Mouse (Mus musculus): ENCODE results near the gene Exoc4. TPM values are rescaled to one million over a fixed set of nuclear protein-coding genes. Genes with fewer than 3 reads are reported as not detected.

The Exoc4 gene
- total RNA-seq, 2 experiments from 2014 or later, result 87.6 to 90.9 TPM

- H3K27ac ChIP-seq, result peak overlapping the region; percentile 67
- no peak for DNase-seq (ENCODE audit: low spot score in 2 of 2)
- TF ChIP-seq CTCF (conservative IDR thresholded peaks at IDR 0.05), result no peak
- H3K4me3 ChIP-seq, result no peak overlapping the region
Measured at GRCm38 (mm10) chr6:33721166-33721565, 472.3 kb downstream of the Exoc4 start.

GRCm38 (mm10) chr6:33722811-33723210 is 473.9 kb downstream of the Exoc4 start:
- Histone ChIP-seq H3K27ac (0 out of 2 replicates have a peak overlapping the region, but pooled peaks have one; percentile 3), H3K4me3 (no peak overlapping the region)
- DNase-seq (ENCODE audit: low spot score in 2 of 2), result no peak
- TF ChIP-seq CTCF (conservative IDR thresholded peaks at IDR 0.05), result no peak

GRCm38 (mm10) chr6:33724596-33724995 is 475.7 kb downstream of the Exoc4 start:
- H3K4me3 ChIP-seq, result no peak overlapping the region
- peak overlapping the region; percentile 32 for H3K27ac ChIP-seq
- DNase-seq (ENCODE audit: low spot score in 2 of 2), result no peak
- no peak for TF ChIP-seq CTCF (conservative IDR thresholded peaks at IDR 0.05)

GRCm38 (mm10) chr6:33727271-33727670 is 478.4 kb downstream of the Exoc4 start:
- Histone ChIP-seq H3K4me3 (no peak overlapping the region), H3K27ac (no peak overlapping the region)
- DNase-seq (ENCODE audit: low spot score in 2 of 2), result no peak
- TF ChIP-seq CTCF (conservative IDR thresholded peaks at IDR 0.05), result no peak

- DNase-seq (ENCODE audit: low spot score in 2 of 2), result no peak
Measured at GRCm38 (mm10) chr6:33732214-33732613, 483.3 kb downstream of the Exoc4 start.

GRCm38 (mm10) chr6:33733602-33734001 is 484.7 kb downstream of the Exoc4 start:
- no peak for TF ChIP-seq CTCF (conservative IDR thresholded peaks at IDR 0.05)
- Histone ChIP-seq H3K27ac (peak overlapping the region; percentile 56; the same call in 1 of the 2 replicates), H3K4me3 (no peak overlapping the region)
- DNase-seq (ENCODE audit: low spot score in 2 of 2), result no peak

More at GRCm38 (mm10) chr6:33732214-33732613, 483.3 kb downstream of the Exoc4 start:
- no peak overlapping the region for H3K27ac ChIP-seq
- no peak overlapping the region for H3K4me3 ChIP-seq
- TF ChIP-seq CTCF (conservative IDR thresholded peaks at IDR 0.05), result no peak

GRCm38 (mm10) chr6:33734032-33734431 is 485.1 kb downstream of the Exoc4 start:
- H3K4me3 ChIP-seq, result no peak overlapping the region
- DNase-seq (ENCODE audit: low spot score in 2 of 2), result no peak
- TF ChIP-seq CTCF (conservative IDR thresholded peaks at IDR 0.05), result no peak
- H3K27ac ChIP-seq, result peak overlapping the region; percentile 56; the same call in 1 of the 2 replicates

GRCm38 (mm10) chr6:33738857-33739291 is 490.0 kb downstream of the Exoc4 start:
- DNase-seq (ENCODE audit: low spot score in 2 of 2), result no peak
- H3K4me3 ChIP-seq, result no peak overlapping the region
- H3K27ac ChIP-seq, result no peak overlapping the region
- TF ChIP-seq CTCF (conservative IDR thresholded peaks at IDR 0.05), result no peak

GRCm38 (mm10) chr6:33739304-33739703 is 490.4 kb downstream of the Exoc4 start:
- no peak for DNase-seq (ENCODE audit: low spot score in 2 of 2)
- 0 out of 2 replicates have a peak overlapping the region, but pooled peaks have one; percentile 15 for H3K27ac ChIP-seq
- H3K4me3 ChIP-seq, result no peak overlapping the region
- no peak for TF ChIP-seq CTCF (conservative IDR thresholded peaks at IDR 0.05)

GRCm38 (mm10) chr6:33755976-33756375 is 507.1 kb downstream of the Exoc4 start:
- Histone ChIP-seq H3K4me3 (no peak overlapping the region), H3K27ac (no peak overlapping the region)
- TF ChIP-seq CTCF (conservative IDR thresholded peaks at IDR 0.05), result no peak
- no peak for DNase-seq (ENCODE audit: low spot score in 2 of 2)

- TF ChIP-seq CTCF (conservative IDR thresholded peaks at IDR 0.05), result no peak
- peak; percentile 16 to 17 for DNase-seq (ENCODE audit: low spot score in 2 of 2)
- peak overlapping the region; percentile 60; the same call in 1 of the 2 replicates for H3K27ac ChIP-seq
- no peak overlapping the region for H3K4me3 ChIP-seq
Measured at GRCm38 (mm10) chr6:33761557-33761956, 512.7 kb downstream of the Exoc4 start.

- no peak overlapping the region for H3K4me3 ChIP-seq
- peak; percentile 59 to 75 for DNase-seq (ENCODE audit: low spot score in 2 of 2)
- TF ChIP-seq CTCF (conservative IDR thresholded peaks at IDR 0.05), result no peak
- peak overlapping the region; percentile 61; the same call in 1 of the 2 replicates for H3K27ac ChIP-seq
Measured at GRCm38 (mm10) chr6:33763245-33763644, 514.4 kb downstream of the Exoc4 start.

- TF ChIP-seq CTCF (conservative IDR thresholded peaks at IDR 0.05), result no peak
- DNase-seq (ENCODE audit: low spot score in 2 of 2), result peak in 1 of 2 experiments; percentile 20
- H3K4me3 ChIP-seq, result no peak overlapping the region
- peak overlapping the region; percentile 61 for H3K27ac ChIP-seq
Measured at GRCm38 (mm10) chr6:33763970-33764369, 515.1 kb downstream of the Exoc4 start.

GRCm38 (mm10) chr6:33769251-33769650 is 520.4 kb downstream of the Exoc4 start:
- TF ChIP-seq CTCF (conservative IDR thresholded peaks at IDR 0.05), result no peak
- no peak overlapping the region for H3K27ac ChIP-seq
- H3K4me3 ChIP-seq, result no peak overlapping the region
- no peak for DNase-seq (ENCODE audit: low spot score in 2 of 2)
